Mouse (Mus musculus) large intestine, adult 2 months (tissue): Measurements from ENCODE around the gene Olfm3. TPM values are rescaled to one million over a fixed set of nuclear protein-coding genes. Genes with fewer than 3 reads are reported as not detected.

Source experiments
- DNase-seq: peaks from one replicate; pipeline ENCODE4 v3.0.0-alpha.2; 2012; ENCODE audit warnings: low read depth, low spot score
- WGBS: fragments of 180-500 bp; shearing (Covaris S2); methylation state at CpG from one replicate; pipeline ENCODE4 v1.1.7; 2018; 5-methylcytosine and 5-hydroxymethylcytosine counted together
- polyA plus RNA-seq: library from polyadenylated mRNA; depleted of rRNA; stranded (reverse); fragments of >200 nt; gene quantifications from 2 replicates; pipeline ENCODE4 v1.2.3, GENCODE M21; 2012; rRNA removed

The Olfm3 gene
- polyA plus RNA-seq: not detected in 2 replicates

- DNase-seq: no peak
- WGBS: 10% methylated on average over 21 of the region's 21 CpGs
Measured at GRCm38 (mm10) chr3:114903924-114904438, at the start of gene Olfm3. Olfm3 (plus strand) TSS chr3:114904078.

GRCm38 (mm10) chr3:114889764-114890163, 14.1 kb upstream of the Olfm3 start:
- no peak for DNase-seq
- 71% methylated on average over 3 of the region's 3 CpGs for WGBS

- no peak for DNase-seq
- 22% methylated on average over 16 of the region's 16 CpGs for WGBS
Measured at GRCm38 (mm10) chr3:114904633-114905423, 950 bp downstream of the Olfm3 start.

GRCm38 (mm10) chr3:114907537-114907936, 3.7 kb downstream of the Olfm3 start:
- DNase-seq: no peak

GRCm38 (mm10) chr3:114908846-114909245, 5.0 kb downstream of the Olfm3 start:
- 77% methylated on average over 3 of the region's 3 CpGs for WGBS
- DNase-seq: no peak

GRCm38 (mm10) chr3:114920102-114920501, 16.2 kb downstream of the Olfm3 start:
- WGBS: 80% methylated on average over 3 of the region's 3 CpGs
- no peak for DNase-seq

- no peak for DNase-seq
- WGBS: 75% methylated on average over 4 of the region's 4 CpGs
Measured at GRCm38 (mm10) chr3:114929605-114930004, 25.7 kb downstream of the Olfm3 start.

GRCm38 (mm10) chr3:114930336-114930735, 26.5 kb downstream of the Olfm3 start:
- DNase-seq: no peak
- WGBS: 58% methylated on average over 2 of the region's 2 CpGs

- no peak for DNase-seq
- 62% methylated on average over 2 of the region's 2 CpGs for WGBS
Measured at GRCm38 (mm10) chr3:114930796-114931195, 26.9 kb downstream of the Olfm3 start.

GRCm38 (mm10) chr3:114932881-114933280, 29.0 kb downstream of the Olfm3 start:
- 88% methylated on average over 2 of the region's 2 CpGs for WGBS

GRCm38 (mm10) chr3:114954904-114955303, 51.0 kb downstream of the Olfm3 start:
- DNase-seq: no peak

More at GRCm38 (mm10) chr3:114932881-114933280, 29.0 kb downstream of the Olfm3 start:
- no peak for DNase-seq

GRCm38 (mm10) chr3:114959311-114959967, 55.6 kb downstream of the Olfm3 start:
- WGBS: 75% methylated on average over 7 of the region's 7 CpGs
- DNase-seq: no peak

GRCm38 (mm10) chr3:114962316-114963083, 58.6 kb downstream of the Olfm3 start:
- no peak for DNase-seq
- 71% methylated on average over 4 of the region's 4 CpGs for WGBS

GRCm38 (mm10) chr3:114971183-114971582, 67.3 kb downstream of the Olfm3 start:
- no peak for DNase-seq

GRCm38 (mm10) chr3:114972522-114972921, 68.6 kb downstream of the Olfm3 start:
- no peak for DNase-seq
- 30% methylated on average over 1 of the region's 1 CpGs for WGBS

GRCm38 (mm10) chr3:114990828-114991227, 87.0 kb downstream of the Olfm3 start:
- no peak for DNase-seq
- 83% methylated on average over 2 of the region's 2 CpGs for WGBS

- DNase-seq: no peak
- 45% methylated on average over 1 of the region's 1 CpGs for WGBS
Measured at GRCm38 (mm10) chr3:114995956-114996355, 92.1 kb downstream of the Olfm3 start.

GRCm38 (mm10) chr3:115027560-115027959, 123.7 kb downstream of the Olfm3 start:
- DNase-seq: no peak
- 74% methylated on average over 3 of the region's 3 CpGs for WGBS

- WGBS: 77% methylated on average over 1 of the region's 1 CpGs
- DNase-seq: no peak
Measured at GRCm38 (mm10) chr3:115028046-115028445, 124.2 kb downstream of the Olfm3 start.

GRCm38 (mm10) chr3:115028611-115029010, 124.7 kb downstream of the Olfm3 start:
- DNase-seq: no peak
- 71% methylated on average over 1 of the region's 1 CpGs for WGBS
